Mouse (Mus musculus): ENCODE results near the gene Pip4k2c. TPM values are rescaled to one million over a fixed set of nuclear protein-coding genes. Genes with fewer than 3 reads are reported as not detected.

Pip4k2c gene
- polyA plus RNA-seq, 1 experiment = 20.2 TPM

- no peak for TF ChIP-seq CTCF (IDR thresholded peaks at IDR 0.05; ENCODE audit: borderline replicate concordance, extremely low read depth, insufficient read depth, insufficient read length)
- TF ChIP-seq POLR2A (IDR thresholded peaks at IDR 0.05; ENCODE audit: borderline replicate concordance, extremely low read depth, insufficient read depth, insufficient read length, poor library complexity, severe bottlenecking) = no peak
- no peak for DNase-seq (ENCODE audit: low read depth)
Observed at GRCm38 (mm10) chr10:127209928-127210570, 1.3 kb downstream of the Pip4k2c start.

GRCm38 (mm10) chr10:127208921-127209320, 2.5 kb downstream of the Pip4k2c start:
- TF ChIP-seq POLR2A (IDR thresholded peaks at IDR 0.05; ENCODE audit: borderline replicate concordance, extremely low read depth, insufficient read depth, insufficient read length, poor library complexity, severe bottlenecking) (no peak), CTCF (IDR thresholded peaks at IDR 0.05; ENCODE audit: borderline replicate concordance, extremely low read depth, insufficient read depth, insufficient read length) (no peak)
- DNase-seq (ENCODE audit: low read depth) = no peak

GRCm38 (mm10) chr10:127205373-127205772, 6.0 kb downstream of the Pip4k2c start:
- TF ChIP-seq CTCF (IDR thresholded peaks at IDR 0.05; ENCODE audit: borderline replicate concordance, extremely low read depth, insufficient read depth, insufficient read length) (no peak), POLR2A (IDR thresholded peaks at IDR 0.05; ENCODE audit: borderline replicate concordance, extremely low read depth, insufficient read depth, insufficient read length, poor library complexity, severe bottlenecking) (no peak)
- DNase-seq (ENCODE audit: low read depth) = no peak

GRCm38 (mm10) chr10:127204589-127204988, 6.8 kb downstream of the Pip4k2c start:
- TF ChIP-seq CTCF (IDR thresholded peaks at IDR 0.05; ENCODE audit: borderline replicate concordance, extremely low read depth, insufficient read depth, insufficient read length) (no peak), POLR2A (IDR thresholded peaks at IDR 0.05; ENCODE audit: borderline replicate concordance, extremely low read depth, insufficient read depth, insufficient read length, poor library complexity, severe bottlenecking) (no peak)
- DNase-seq (ENCODE audit: low read depth) = no peak

- TF ChIP-seq CTCF (IDR thresholded peaks at IDR 0.05; ENCODE audit: borderline replicate concordance, extremely low read depth, insufficient read depth, insufficient read length) (no peak), POLR2A (IDR thresholded peaks at IDR 0.05; ENCODE audit: borderline replicate concordance, extremely low read depth, insufficient read depth, insufficient read length, poor library complexity, severe bottlenecking) (no peak)
- no peak for DNase-seq (ENCODE audit: low read depth)
Observed at GRCm38 (mm10) chr10:127203106-127203505, 8.3 kb downstream of the Pip4k2c start.

- no peak for DNase-seq (ENCODE audit: low read depth)
- TF ChIP-seq CTCF (IDR thresholded peaks at IDR 0.05; ENCODE audit: borderline replicate concordance, extremely low read depth, insufficient read depth, insufficient read length) (peak; percentile 14; the same call in 1 of the 2 replicates), POLR2A (IDR thresholded peaks at IDR 0.05; ENCODE audit: borderline replicate concordance, extremely low read depth, insufficient read depth, insufficient read length, poor library complexity, severe bottlenecking) (no peak)
Observed at GRCm38 (mm10) chr10:127200279-127200678, 11.1 kb downstream of the Pip4k2c start.

GRCm38 (mm10) chr10:127199474-127199873, 11.9 kb downstream of the Pip4k2c start:
- TF ChIP-seq CTCF (IDR thresholded peaks at IDR 0.05; ENCODE audit: borderline replicate concordance, extremely low read depth, insufficient read depth, insufficient read length) (no peak), POLR2A (IDR thresholded peaks at IDR 0.05; ENCODE audit: borderline replicate concordance, extremely low read depth, insufficient read depth, insufficient read length, poor library complexity, severe bottlenecking) (no peak)

GRCm38 (mm10) chr10:127199068-127199467, 12.3 kb downstream of the Pip4k2c start:
- DNase-seq (ENCODE audit: low read depth) = no peak
- TF ChIP-seq CTCF (IDR thresholded peaks at IDR 0.05; ENCODE audit: borderline replicate concordance, extremely low read depth, insufficient read depth, insufficient read length) (no peak), POLR2A (IDR thresholded peaks at IDR 0.05; ENCODE audit: borderline replicate concordance, extremely low read depth, insufficient read depth, insufficient read length, poor library complexity, severe bottlenecking) (no peak)

More at GRCm38 (mm10) chr10:127199474-127199873, 11.9 kb downstream of the Pip4k2c start:
- DNase-seq (ENCODE audit: low read depth) = no peak

GRCm38 (mm10) chr10:127198492-127198891, 12.9 kb downstream of the Pip4k2c start:
- TF ChIP-seq CTCF (IDR thresholded peaks at IDR 0.05; ENCODE audit: borderline replicate concordance, extremely low read depth, insufficient read depth, insufficient read length) = no peak
- TF ChIP-seq POLR2A (IDR thresholded peaks at IDR 0.05; ENCODE audit: borderline replicate concordance, extremely low read depth, insufficient read depth, insufficient read length, poor library complexity, severe bottlenecking) = no peak
- DNase-seq (ENCODE audit: low read depth) = no peak

GRCm38 (mm10) chr10:127197505-127198110, 13.8 kb downstream of the Pip4k2c start:
- no peak for DNase-seq (ENCODE audit: low read depth)
- TF ChIP-seq POLR2A (IDR thresholded peaks at IDR 0.05; ENCODE audit: borderline replicate concordance, extremely low read depth, insufficient read depth, insufficient read length, poor library complexity, severe bottlenecking) (no peak), CTCF (IDR thresholded peaks at IDR 0.05; ENCODE audit: borderline replicate concordance, extremely low read depth, insufficient read depth, insufficient read length) (no peak)

GRCm38 (mm10) chr10:127197104-127197503, 14.3 kb downstream of the Pip4k2c start:
- no peak for TF ChIP-seq CTCF (IDR thresholded peaks at IDR 0.05; ENCODE audit: borderline replicate concordance, extremely low read depth, insufficient read depth, insufficient read length)
- no peak for TF ChIP-seq POLR2A (IDR thresholded peaks at IDR 0.05; ENCODE audit: borderline replicate concordance, extremely low read depth, insufficient read depth, insufficient read length, poor library complexity, severe bottlenecking)
- no peak for DNase-seq (ENCODE audit: low read depth)

GRCm38 (mm10) chr10:127196392-127196791, 15.0 kb downstream of the Pip4k2c start:
- peak; percentile 82 for DNase-seq (ENCODE audit: low read depth)
- no peak for TF ChIP-seq CTCF (IDR thresholded peaks at IDR 0.05; ENCODE audit: borderline replicate concordance, extremely low read depth, insufficient read depth, insufficient read length)
- TF ChIP-seq POLR2A (IDR thresholded peaks at IDR 0.05; ENCODE audit: borderline replicate concordance, extremely low read depth, insufficient read depth, insufficient read length, poor library complexity, severe bottlenecking) = no peak
